Mouse (Mus musculus) c-Kit-positive CD71-positive TER-119-positive erythroid progenitor cells, embryonic 14.5 days (primary cell): ENCODE measurements around the gene Ms4a13.
"Not testable (repeated sequence)": the region's sequence is repeated elsewhere in the genome, so short reads cannot be mapped to it uniquely, and the experiment has no call there.

Source experiments
- DNase-seq: peaks from one replicate; pipeline ENCODE4 v3.0.0-alpha.2; 2013; ENCODE audit warnings: low spot score

Gene Ms4a13

DNA sequence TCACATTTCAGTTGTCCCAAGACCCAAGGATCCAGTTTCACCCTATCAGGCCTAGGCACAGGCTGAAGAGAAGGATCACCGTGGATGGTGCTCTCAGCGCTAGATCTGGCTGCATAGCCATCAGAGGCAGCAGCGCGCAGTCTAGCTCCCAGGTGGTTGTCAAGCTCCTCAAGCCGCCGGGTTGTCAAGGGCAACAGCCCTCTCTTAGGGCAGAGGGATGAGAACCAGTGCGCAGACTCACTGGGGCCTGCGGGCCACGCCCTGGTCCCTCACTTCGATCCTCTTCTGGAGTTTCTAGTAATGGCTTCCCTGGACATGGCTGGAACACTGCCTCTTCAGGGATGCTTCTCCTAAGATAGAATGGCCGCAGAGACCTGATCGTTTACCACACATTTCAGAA is at the start of gene Ms4a13:
Gene Ms4a13, minus strand, starts transcription at position 192 of the 400 bp plus-strand sequence.
- no peak for DNase-seq

GRCm38 (mm10) chr19:11244230-11244629 is 47.7 kb upstream of the Ms4a13 start:
- no peak for DNase-seq

DNA sequence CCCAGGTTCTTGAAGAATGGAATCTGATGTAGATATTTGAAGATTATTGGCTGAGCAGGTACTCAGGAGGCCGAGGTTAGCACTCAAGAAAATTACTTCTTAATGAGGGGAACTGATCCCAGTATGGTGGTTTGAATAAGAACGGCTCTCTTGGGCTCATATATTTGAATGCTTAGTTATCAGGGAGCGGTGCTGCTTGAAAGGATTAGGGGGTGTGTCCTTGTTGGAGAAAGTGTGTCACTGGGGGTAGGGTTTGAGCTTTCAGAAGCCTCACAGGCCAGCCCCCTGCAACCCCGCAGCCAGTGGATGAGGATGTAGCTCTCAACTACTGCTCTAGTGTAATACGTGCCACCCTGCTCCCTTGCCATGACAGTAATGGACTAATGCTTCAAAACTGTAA is 46.0 kb upstream of the Ms4a13 start:
- DNase-seq: no peak

- DNase-seq: no peak
Observed at GRCm38 (mm10) chr19:11235820-11236219, 39.3 kb upstream of the Ms4a13 start.

GRCm38 (mm10) chr19:11234921-11235735 is 38.6 kb upstream of the Ms4a13 start:
- no peak for DNase-seq

- no peak for DNase-seq
Observed at GRCm38 (mm10) chr19:11234244-11234643, 37.7 kb upstream of the Ms4a13 start.

DNA sequence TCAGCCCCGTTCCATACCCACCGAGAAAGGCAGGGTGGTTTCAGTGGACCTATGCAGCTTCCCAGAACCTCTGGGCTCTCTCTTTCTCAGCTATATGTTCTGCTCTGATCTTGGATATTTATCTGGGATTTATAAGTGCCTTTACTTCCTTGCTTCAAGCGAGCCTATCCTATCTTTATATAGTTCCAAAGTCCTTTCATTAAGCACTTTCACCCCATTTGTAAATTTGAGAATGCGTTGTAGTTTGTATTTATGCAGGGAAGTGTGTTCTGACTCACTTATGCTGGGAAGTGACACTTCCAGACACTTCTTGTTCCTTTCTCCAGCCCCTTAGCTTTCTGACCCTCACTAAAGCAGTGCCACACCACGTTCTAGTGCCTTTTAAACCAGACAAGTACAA is 35.8 kb upstream of the Ms4a13 start, which contains the start of gene Ms4a12:
Gene Ms4a12, minus strand, starts transcription at position 101 of the 400 bp plus-strand sequence.
- no peak for DNase-seq

- DNase-seq: no peak
Observed at GRCm38 (mm10) chr19:11192552-11192951, 4.0 kb downstream of the Ms4a13 start.

DNA sequence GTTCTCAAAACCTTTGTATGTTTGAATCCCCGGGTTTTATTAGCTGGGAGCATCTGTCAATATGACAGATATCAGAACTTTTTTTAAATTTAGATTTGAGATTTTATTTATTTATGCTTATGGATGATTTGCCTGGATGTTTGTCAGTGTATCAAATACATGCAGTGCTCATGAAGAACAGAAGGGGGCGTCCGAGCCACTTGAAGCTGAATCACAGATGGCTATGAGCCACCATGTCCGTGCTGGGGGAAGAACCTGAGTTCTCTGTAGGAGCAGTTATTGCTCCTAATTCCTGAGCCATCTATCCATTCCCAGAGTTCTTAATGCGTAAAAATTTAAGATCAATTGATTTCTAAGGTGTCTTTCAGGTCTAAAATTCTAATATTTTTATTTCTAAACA is 12.4 kb downstream of the Ms4a13 start:
- peak; percentile 3 for DNase-seq

GRCm38 (mm10) chr19:11177464-11177863 is 19.1 kb downstream of the Ms4a13 start:
- no peak for DNase-seq

DNA sequence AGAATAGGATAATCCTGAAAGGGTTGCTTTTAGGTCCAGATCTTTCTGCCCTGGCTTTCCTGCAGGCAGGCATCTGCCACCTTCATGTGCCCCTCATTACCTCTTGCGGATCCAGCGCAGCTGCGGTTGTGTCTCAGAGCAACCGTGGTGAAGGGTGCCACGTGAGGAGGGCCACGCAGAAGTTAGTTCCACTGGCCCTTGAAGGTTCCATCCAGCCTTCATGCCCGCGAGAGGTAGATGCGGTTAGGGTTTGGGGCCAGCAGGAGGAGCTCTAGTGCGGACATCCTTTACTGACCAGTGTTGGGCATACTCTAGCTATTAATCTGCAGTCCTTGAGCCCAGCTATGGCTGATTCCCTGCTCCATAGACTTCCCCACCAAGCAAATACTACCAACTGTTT is 31.4 kb downstream of the Ms4a13 start, which contains the start of gene 1700025F22Rik:
Gene 1700025F22Rik, minus strand, starts transcription at position 149 of the 400 bp plus-strand sequence.
- no peak for DNase-seq

GRCm38 (mm10) chr19:11157890-11158289 is 38.6 kb downstream of the Ms4a13 start:
- not testable (repeated sequence) for DNase-seq

DNA sequence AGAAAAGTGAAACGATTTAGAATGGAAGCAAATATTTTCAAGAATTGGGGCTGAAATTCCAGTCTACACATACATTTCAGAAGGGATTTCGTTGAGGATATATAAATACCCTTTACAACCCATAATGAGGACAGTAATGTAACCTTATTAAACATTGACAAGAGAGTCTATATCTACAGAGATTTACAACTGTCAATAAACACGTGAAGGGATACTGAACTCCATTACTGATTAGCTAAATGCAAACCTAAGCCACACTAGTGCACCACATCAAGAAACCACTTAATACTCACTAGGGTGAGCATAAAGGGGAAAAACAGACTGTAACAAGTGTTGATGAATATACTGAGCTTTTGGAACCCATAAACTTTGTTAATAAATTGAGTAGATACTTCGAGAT is 61.2 kb downstream of the Ms4a13 start:
- no peak for DNase-seq

GRCm38 (mm10) chr19:11134852-11135251 is 61.7 kb downstream of the Ms4a13 start:
- no peak for DNase-seq

- not testable (repeated sequence) for DNase-seq
Observed at GRCm38 (mm10) chr19:11130776-11131175, 65.8 kb downstream of the Ms4a13 start, which contains the start of gene 1700017D01Rik. Gene 1700017D01Rik, minus strand, starts transcription at chr19:11130876.

DNA sequence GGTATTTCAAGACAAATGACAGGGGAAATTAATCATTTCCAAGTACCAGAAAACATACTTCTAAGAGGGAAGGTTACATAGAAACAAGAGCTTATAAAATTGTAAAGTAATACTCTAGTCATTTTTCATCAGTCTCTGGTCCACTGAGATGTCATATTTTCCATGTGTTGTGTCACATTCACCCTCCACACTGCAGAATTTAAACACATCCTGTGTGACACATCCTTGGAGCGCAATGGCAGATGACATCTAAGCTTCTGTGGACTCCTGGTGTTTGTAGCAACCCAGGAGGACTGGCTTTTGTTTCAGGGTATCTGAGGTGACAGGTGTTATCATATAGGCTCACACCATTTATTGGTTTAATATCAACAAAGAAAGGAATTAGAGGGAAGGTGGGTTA is 66.8 kb downstream of the Ms4a13 start:
- no peak for DNase-seq

GRCm38 (mm10) chr19:11121016-11121420 is 75.5 kb downstream of the Ms4a13 start:
- not testable (repeated sequence) for DNase-seq
